Mouse (Mus musculus) testis, adult 2 months (tissue): ENCODE measurements around the gene Gprc6a.

Experiments used
- CTCF ChIP-seq: fragments of 200-500 bp; IDR thresholded peaks from 2 replicates; pipeline ENCODE4 v1.5.1; 2012; ENCODE audit warnings: low read depth, mild to moderate bottlenecking, inconsistent platforms, low read length, moderate library complexity; ENCODE audit not compliant: control insufficient read depth, insufficient read depth, insufficient replicate concordance
- POLR2A ChIP-seq: fragments of 200-500 bp; IDR thresholded peaks from 2 replicates; pipeline ENCODE4 v1.6.1; 2012; ENCODE audit warnings: low read depth, mild to moderate bottlenecking, inconsistent platforms, low read length, moderate library complexity; ENCODE audit not compliant: control insufficient read depth

DNA sequence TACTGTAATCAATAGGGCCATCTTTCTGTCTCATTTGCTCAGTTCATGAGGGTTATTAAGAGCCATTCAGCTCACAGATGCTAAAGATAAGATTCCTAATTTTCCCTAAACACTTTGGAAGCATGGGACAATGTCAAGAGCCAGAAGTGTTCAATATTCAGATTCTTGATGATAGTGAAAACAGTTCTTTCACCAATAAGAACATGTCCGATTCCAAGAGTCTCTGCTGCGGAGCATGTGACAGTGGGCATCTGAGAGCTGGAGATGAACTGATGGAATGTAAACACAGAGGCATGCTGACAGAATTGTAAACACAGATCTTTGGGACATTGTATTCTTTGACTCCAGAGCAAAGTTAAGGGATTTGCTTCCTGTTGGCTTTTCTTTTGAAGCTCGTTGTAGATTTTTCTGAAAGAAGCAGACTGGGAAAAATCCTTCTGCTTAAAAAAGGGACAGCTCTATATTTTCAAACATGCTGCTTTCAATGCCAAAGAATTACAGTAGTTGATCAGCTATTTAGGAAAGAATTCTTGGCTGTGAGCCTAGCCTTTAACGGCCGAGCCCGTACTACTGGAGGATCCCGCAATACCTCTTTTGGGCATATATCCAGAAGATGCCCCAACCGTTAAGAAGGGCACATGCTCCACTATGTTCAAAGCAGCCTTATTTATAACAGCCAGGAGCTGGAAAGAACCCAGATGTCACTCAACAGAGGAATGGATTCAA is at the start of gene Gprc6a:
- TF ChIP-seq CTCF = no peak
- no peak for TF ChIP-seq POLR2A
